Mouse (Mus musculus) CD8-positive naive resting alpha-beta T cell, adult 2 months (primary cell): ENCODE measurements around the gene Cacna2d3.

Experiments
- DNase-seq, 2 experiments: peaks; one replicate each; pipeline ENCODE4 v3.0.0; 2022; ENCODE audit warnings: low read depth in 2 of 2, low spot score in 2 of 2

Gene Cacna2d3

GRCm38 (mm10) chr14:29402471-29402870, 319.2 kb downstream of the Cacna2d3 start:
- no peak for DNase-seq

GRCm38 (mm10) chr14:29393786-29394185, 327.9 kb downstream of the Cacna2d3 start:
- no peak for DNase-seq

GRCm38 (mm10) chr14:29392851-29393250, 328.8 kb downstream of the Cacna2d3 start:
- DNase-seq = no peak

- no peak for DNase-seq
These were observed 330.2 kb downstream of the Cacna2d3 start for GRCm38 (mm10) chr14:29391489-29391888.

GRCm38 (mm10) chr14:29387761-29388160, 333.9 kb downstream of the Cacna2d3 start:
- no peak for DNase-seq

GRCm38 (mm10) chr14:29385500-29385899, 336.2 kb downstream of the Cacna2d3 start:
- no peak for DNase-seq

GRCm38 (mm10) chr14:29382786-29383185, 338.9 kb downstream of the Cacna2d3 start:
- no peak for DNase-seq

GRCm38 (mm10) chr14:29366911-29367310, 354.8 kb downstream of the Cacna2d3 start:
- no peak for DNase-seq

- DNase-seq = no peak
These were observed 359.2 kb downstream of the Cacna2d3 start for GRCm38 (mm10) chr14:29362448-29362847.

GRCm38 (mm10) chr14:29350627-29351026, 371.0 kb downstream of the Cacna2d3 start:
- no peak for DNase-seq

- DNase-seq = no peak
These were observed 380.1 kb downstream of the Cacna2d3 start for GRCm38 (mm10) chr14:29341581-29341980.

- DNase-seq = no peak
These were observed 380.9 kb downstream of the Cacna2d3 start for GRCm38 (mm10) chr14:29340728-29341127.

GRCm38 (mm10) chr14:29334897-29335296, 386.8 kb downstream of the Cacna2d3 start:
- no peak for DNase-seq

- DNase-seq = no peak
These were observed 387.4 kb downstream of the Cacna2d3 start for GRCm38 (mm10) chr14:29334216-29334615.

- DNase-seq = no peak
These were observed 397.3 kb downstream of the Cacna2d3 start for GRCm38 (mm10) chr14:29324430-29324782.

- no peak for DNase-seq
These were observed 397.8 kb downstream of the Cacna2d3 start for GRCm38 (mm10) chr14:29323718-29324429.

- DNase-seq = no peak
These were observed 408.2 kb downstream of the Cacna2d3 start for GRCm38 (mm10) chr14:29313431-29313830.

- DNase-seq = no peak
These were observed 416.0 kb downstream of the Cacna2d3 start for GRCm38 (mm10) chr14:29305623-29306022.

GRCm38 (mm10) chr14:29296185-29296754, 425.4 kb downstream of the Cacna2d3 start:
- no peak for DNase-seq

GRCm38 (mm10) chr14:29278901-29279300, 442.8 kb downstream of the Cacna2d3 start:
- no peak for DNase-seq

- DNase-seq = no peak
These were observed 443.3 kb downstream of the Cacna2d3 start for GRCm38 (mm10) chr14:29278401-29278800.

GRCm38 (mm10) chr14:29277701-29278100, 444.0 kb downstream of the Cacna2d3 start:
- no peak for DNase-seq

GRCm38 (mm10) chr14:29273890-29274289, 447.8 kb downstream of the Cacna2d3 start:
- no peak for DNase-seq
